Mouse (Mus musculus): ENCODE data around the gene Nt5c. TPM values are rescaled to one million over a fixed set of nuclear protein-coding genes. Genes with fewer than 3 reads are reported as not detected.
"Not testable (repeated sequence)": the region's sequence is repeated elsewhere in the genome, so short reads cannot be mapped to it uniquely, and the experiment has no call there.

Gene Nt5c
- total RNA-seq, 2 experiments from 2014 or later, result 57.4 to 70.8 TPM

GRCm38 (mm10) chr11:115511121-115511520 lies 19.5 kb upstream of the Nt5c start:
- no peak for DNase-seq
- intact Hi-C loops (cut with DNase I), result no loop called here

- intact Hi-C loops (cut with DNase I), result no loop called here
- DNase-seq, result no peak
Observed at GRCm38 (mm10) chr11:115510507-115510888, 18.8 kb upstream of the Nt5c start.

GRCm38 (mm10) chr11:115509773-115510506 lies 18.3 kb upstream of the Nt5c start:
- no peak for DNase-seq

GRCm38 (mm10) chr11:115508061-115508460 lies 16.4 kb upstream of the Nt5c start:
- intact Hi-C loops (cut with DNase I), result no loop called here
- DNase-seq, result no peak

More at GRCm38 (mm10) chr11:115509773-115510506, 18.3 kb upstream of the Nt5c start:
- intact Hi-C loops (cut with DNase I), result no loop called here

- no peak for DNase-seq
- intact Hi-C loops (cut with DNase I), result no loop called here
Observed at GRCm38 (mm10) chr11:115506586-115506985, 14.9 kb upstream of the Nt5c start.

- no peak for DNase-seq
- intact Hi-C loops (cut with DNase I), result no loop called here
Observed at GRCm38 (mm10) chr11:115502636-115503035, 11.0 kb upstream of the Nt5c start.

- DNase-seq; intact Hi-C loops (cut with DNase I): not testable (repeated sequence)
Observed at GRCm38 (mm10) chr11:115496559-115496958, 4.9 kb upstream of the Nt5c start.

GRCm38 (mm10) chr11:115492387-115492786 lies 725 bp upstream of the Nt5c start:
- DNase-seq, result no peak
- intact Hi-C loops (cut with DNase I), result no loop called here

GRCm38 (mm10) chr11:115490441-115491355 lies 964 bp downstream of the Nt5c start:
- intact Hi-C loops (cut with DNase I), result no loop called here
- DNase-seq, result no peak

- no peak for DNase-seq
- intact Hi-C loops (cut with DNase I), result no loop called here
Observed at GRCm38 (mm10) chr11:115488551-115489104, 3.0 kb downstream of the Nt5c start.

GRCm38 (mm10) chr11:115485155-115485554 lies 6.5 kb downstream of the Nt5c start:
- no peak for DNase-seq
- intact Hi-C loops (cut with DNase I), result no loop called here

- intact Hi-C loops (cut with DNase I), result no loop called here
Observed at GRCm38 (mm10) chr11:115483726-115484125, 7.9 kb downstream of the Nt5c start.

GRCm38 (mm10) chr11:115483278-115483677 lies 8.4 kb downstream of the Nt5c start:
- intact Hi-C loops (cut with DNase I), result no loop called here
- no peak for DNase-seq

More at GRCm38 (mm10) chr11:115483726-115484125, 7.9 kb downstream of the Nt5c start:
- DNase-seq, result peak; percentile 74

GRCm38 (mm10) chr11:115481553-115482259 lies 10.0 kb downstream of the Nt5c start:
- DNase-seq, result no peak
- intact Hi-C loops (cut with DNase I), result no loop called here

- no peak for DNase-seq
- intact Hi-C loops (cut with DNase I), result no loop called here
Observed at GRCm38 (mm10) chr11:115478296-115478938, 13.2 kb downstream of the Nt5c start.

- intact Hi-C loops (cut with DNase I); DNase-seq: not testable (repeated sequence)
Observed at GRCm38 (mm10) chr11:115477388-115477787, 14.3 kb downstream of the Nt5c start.

- DNase-seq; intact Hi-C loops (cut with DNase I): not testable (repeated sequence)
Observed at GRCm38 (mm10) chr11:115476630-115477029, 15.0 kb downstream of the Nt5c start.

GRCm38 (mm10) chr11:115475758-115476237 lies 15.9 kb downstream of the Nt5c start:
- intact Hi-C loops (cut with DNase I), result no loop called here
- DNase-seq, result no peak

GRCm38 (mm10) chr11:115475025-115475757 lies 16.5 kb downstream of the Nt5c start, which contains the start of gene Armc7:
Armc7 (plus strand) TSS chr11:115475667.
- intact Hi-C loops (cut with DNase I), result no loop called here
- DNase-seq, result peak; percentile 94
